Mouse (Mus musculus) stomach, embryonic 16.5 days (tissue): ENCODE measurements around the gene Kdm8. TPM values are rescaled to one million over a fixed set of nuclear protein-coding genes. Genes with fewer than 3 reads are reported as not detected.

Experiments used
- ATAC-seq: fragments of 200-750 bp; cut with Nextera tagmentation; 2 replicates; pipeline ENCODE4 v1.8.0; 2017; ENCODE audit warnings: moderate number of reproducible peaks, moderate TSS enrichment; ENCODE audit not compliant: insufficient read depth, low FRiP score
- H3K27ac ChIP-seq: fragments of 300-500 bp; sonication (generic); 2 replicates; pipeline ENCODE4 v1.5.1; 2014; ENCODE audit warnings: low read length
- H3K27me3 ChIP-seq: fragments of 300-500 bp; sonication (generic); 2 replicates; pipeline ENCODE4 v1.6.1; 2014; ENCODE audit warnings: low read length, control low read depth, mixed read lengths; ENCODE audit not compliant: control insufficient read depth, insufficient read depth
- H3K36me3 ChIP-seq: fragments of 300-500 bp; sonication (generic); 2 replicates; pipeline ENCODE4 v1.6.1; 2014; ENCODE audit warnings: low read length; ENCODE audit not compliant: control insufficient read depth, insufficient read depth
- H3K4me1 ChIP-seq: fragments of 300-500 bp; sonication (generic); 2 replicates; pipeline ENCODE4 v1.6.1; 2014; ENCODE audit warnings: low read length, control low read depth, mixed read lengths; ENCODE audit not compliant: control insufficient read depth, insufficient read depth
- H3K4me2 ChIP-seq: fragments of 300-500 bp; sonication (generic); 2 replicates; pipeline ENCODE4 v1.6.1; 2014; ENCODE audit warnings: low read depth, low read length, mixed read lengths
- H3K4me3 ChIP-seq: fragments of 300-500 bp; sonication (generic); replicated peaks from 2 replicates; pipeline ENCODE4 v1.5.1; 2014; ENCODE audit warnings: mild to moderate bottlenecking, low read length
- H3K9ac ChIP-seq: fragments of 300-500 bp; sonication (generic); 2 replicates; pipeline ENCODE4 v1.6.1; 2014; ENCODE audit warnings: low read length
- H3K9me3 ChIP-seq: fragments of 300-500 bp; sonication (generic); replicated peaks from 2 replicates; pipeline ENCODE4 v1.6.1; 2016; ENCODE audit warnings: low read length, control low read depth; ENCODE audit not compliant: control insufficient read depth
- WGBS: fragments of 180-500 bp; shearing (Covaris S2); extraction: QIAGEN DNeasy Blood & Tissue Kit; methylation state at CpG from one replicate; pipeline ENCODE4 v1.1.7; 2014; 5-methylcytosine and 5-hydroxymethylcytosine counted together
- polyA plus RNA-seq: library from polyadenylated mRNA; unstranded; fragments of >200 nt; fragmentation: Nextera tagmentation; extraction: Ambion mirVana; gene quantifications from 2 replicates; pipeline ENCODE4 v1.2.1, GENCODE M21; 2015

Gene Kdm8
- polyA plus RNA-seq, 1 experiment from 2014 or later: 8.7 TPM

DNA sequence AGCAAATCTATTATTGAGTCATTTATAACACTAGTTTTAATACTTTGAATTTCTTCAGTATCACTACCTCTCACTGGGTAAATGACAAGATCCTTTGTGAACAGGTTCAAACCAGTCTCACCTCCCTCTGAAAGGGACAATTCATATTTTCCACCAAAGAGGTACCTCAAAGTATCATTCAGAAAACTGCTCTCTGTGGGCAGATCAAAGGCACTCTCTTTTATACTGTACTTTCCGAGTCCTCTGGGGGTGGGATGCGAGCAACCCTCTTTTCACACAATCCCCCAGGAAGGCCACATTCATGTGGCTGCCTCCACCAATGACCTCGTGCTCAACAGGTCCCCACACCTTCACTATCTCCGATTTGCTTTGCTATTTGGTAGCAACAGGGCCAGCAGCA is 30.1 kb downstream of the Kdm8 start:
- Histone ChIP-seq H3K9ac (no peak overlapping the region), H3K9me3 (no peaks in the 10 kb centered on the region), H3K4me1 (peaks cover 34% of the 10 kb centered on the region), H3K27me3 (no peaks in the 10 kb centered on the region), H3K27ac (peak overlapping the region; percentile 85; the same call in 1 of the 2 replicates), H3K36me3 (peaks cover 8% of the 10 kb centered on the region; the same call in 1 of the 2 replicates), H3K4me3 (no peak overlapping the region), H3K4me2 (no peak overlapping the region)
- no peak for ATAC-seq
- WGBS: 76% methylated on average over 4 of the region's 4 CpGs

DNA sequence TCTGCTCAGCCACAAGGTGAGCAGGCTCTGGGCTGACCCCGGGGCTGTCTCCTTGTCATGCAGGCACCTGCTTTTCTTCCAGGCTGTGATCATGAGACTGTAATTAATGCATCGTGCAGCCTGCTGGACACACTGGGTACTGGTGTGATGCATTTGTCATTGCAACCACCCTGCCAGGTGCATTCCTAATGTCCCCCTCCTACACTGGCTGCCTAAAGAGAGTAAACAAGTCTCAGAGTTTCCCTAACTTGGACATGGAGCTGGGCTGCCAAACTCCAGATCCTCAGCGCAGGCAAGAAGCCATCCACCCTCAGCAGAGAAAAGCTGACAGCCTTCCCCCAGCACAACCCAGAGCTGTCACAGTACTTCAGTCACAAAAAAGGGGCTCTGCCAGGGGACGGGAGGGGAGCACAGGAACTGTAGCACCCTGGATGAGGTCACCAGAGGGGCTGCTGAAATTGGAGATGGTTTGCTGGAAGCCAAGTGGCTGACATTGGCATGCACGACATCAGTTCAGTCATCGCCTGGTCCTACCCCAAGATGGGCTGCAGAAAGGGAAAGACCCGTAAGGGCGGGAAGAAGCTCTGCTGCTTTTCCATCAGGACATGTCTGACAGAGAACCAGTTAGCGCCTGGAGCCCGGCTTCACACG is 31.2 kb downstream of the Kdm8 start:
- Histone ChIP-seq H3K4me3 (no peak overlapping the region), H3K4me2 (no peak overlapping the region), H3K36me3 (peaks cover 7% of the 10 kb centered on the region), H3K27ac (peak overlapping the region; percentile 85), H3K27me3 (no peaks in the 10 kb centered on the region), H3K9me3 (no peaks in the 10 kb centered on the region), H3K4me1 (peaks cover 34% of the 10 kb centered on the region), H3K9ac (peak overlapping the region; percentile 42)
- whole genome bisulfite sequencing: 59% methylated on average over 11 of the region's 11 CpGs
- peak; percentile 62; the same call in 1 of the 2 replicates for ATAC-seq

DNA sequence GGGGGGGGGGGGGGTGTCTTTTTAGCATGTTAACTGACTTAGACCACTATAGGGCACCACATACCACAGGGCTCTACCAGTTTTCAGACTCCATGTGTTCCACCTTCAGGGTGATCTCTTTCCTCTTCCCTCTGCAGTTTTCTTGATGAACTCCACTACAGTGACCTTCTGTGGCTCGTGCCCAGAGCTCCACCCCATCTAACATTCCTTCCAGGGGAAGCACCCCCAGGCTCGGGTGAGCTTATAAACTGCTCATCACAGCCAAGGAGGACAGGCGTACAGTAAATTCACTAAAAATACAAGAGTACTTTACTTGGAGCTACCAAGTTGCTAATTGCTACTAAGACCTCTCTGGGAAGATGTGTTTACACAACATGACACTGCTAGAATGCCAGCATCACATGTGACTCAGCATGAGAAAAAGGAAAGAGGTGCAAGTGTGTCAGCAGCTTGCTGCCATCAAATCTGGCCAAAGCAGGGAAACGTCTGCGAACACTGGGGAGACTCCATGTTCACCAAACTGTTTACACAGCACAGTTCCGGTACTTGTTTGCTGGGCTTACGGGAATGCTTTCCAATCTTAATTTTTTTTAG is 34.0 kb downstream of the Kdm8 start:
- H3K4me3 ChIP-seq: no peak overlapping the region
- H3K27ac ChIP-seq: no peak overlapping the region
- peaks cover 19% of the 10 kb centered on the region for H3K4me1 ChIP-seq
- H3K36me3 ChIP-seq: peaks cover 3% of the 10 kb centered on the region; the same call in 1 of the 2 replicates
- H3K4me2 ChIP-seq: no peak overlapping the region
- 51% methylated on average over 7 of the region's 7 CpGs for WGBS
- H3K9ac ChIP-seq: no peak overlapping the region
- ATAC-seq: 0 out of 2 replicates have a peak, but pooled peaks have one; percentile 8
- H3K9me3 ChIP-seq: no peaks in the 10 kb centered on the region
- no peaks in the 10 kb centered on the region for H3K27me3 ChIP-seq

DNA sequence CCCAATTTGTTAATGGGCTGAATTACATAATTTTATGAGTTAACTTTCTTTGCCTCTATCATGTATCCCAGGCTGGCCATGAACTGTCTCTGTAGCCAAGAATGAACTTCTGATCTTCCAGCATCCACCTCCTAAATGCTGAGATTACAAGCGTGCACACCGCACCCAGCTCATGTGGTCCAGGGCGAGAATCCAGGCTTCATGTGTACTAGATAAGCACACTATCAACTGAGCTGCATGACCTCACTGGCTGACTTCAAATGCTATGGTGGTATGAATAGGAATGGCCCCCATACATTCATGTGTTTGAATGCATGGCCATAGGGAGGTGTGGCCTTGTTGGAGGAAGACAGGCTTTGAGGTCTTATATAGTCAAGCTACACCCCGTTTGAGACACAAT is 36.0 kb downstream of the Kdm8 start:
- no peak for ATAC-seq
- H3K9me3 ChIP-seq: no peaks in the 10 kb centered on the region

DNA sequence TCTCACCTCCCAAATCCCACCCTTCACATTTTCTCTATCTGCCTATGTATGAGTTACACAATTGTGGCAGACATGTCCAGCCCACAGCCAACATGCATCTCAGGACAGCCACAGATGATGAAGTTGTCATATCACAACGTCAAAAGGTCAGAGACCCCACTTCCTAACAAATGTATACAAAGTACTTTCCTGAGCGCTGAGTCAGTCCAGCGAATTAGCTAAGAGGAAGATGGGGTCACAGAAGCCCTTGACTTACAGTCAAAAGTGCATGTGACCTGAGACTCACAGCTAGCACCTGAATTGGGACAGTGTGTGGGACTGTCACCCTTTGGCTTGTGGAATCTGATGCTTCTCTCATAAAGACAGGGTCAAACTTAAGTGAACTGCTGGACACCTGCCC is 37.9 kb downstream of the Kdm8 start:
- Histone ChIP-seq H3K4me2 (no peak overlapping the region), H3K36me3 (peaks cover 3% of the 10 kb centered on the region; the same call in 1 of the 2 replicates), H3K4me3 (no peak overlapping the region), H3K27ac (no peak overlapping the region), H3K9me3 (no peaks in the 10 kb centered on the region), H3K4me1 (peaks cover 12% of the 10 kb centered on the region; the same call in 1 of the 2 replicates), H3K27me3 (no peaks in the 10 kb centered on the region), H3K9ac (no peak overlapping the region)
- ATAC-seq: no peak
- 54% methylated on average over 3 of the region's 3 CpGs for WGBS

More for the DNA sequence above, 36.0 kb downstream of the Kdm8 start:
- H3K4me3 ChIP-seq: no peak overlapping the region
- H3K36me3 ChIP-seq: peaks cover 3% of the 10 kb centered on the region; the same call in 1 of the 2 replicates
- no peak overlapping the region for H3K4me2 ChIP-seq
- H3K9ac ChIP-seq: no peak overlapping the region
- H3K4me1 ChIP-seq: peaks cover 18% of the 10 kb centered on the region
- WGBS: 86% methylated on average over 4 of the region's 4 CpGs
- H3K27me3 ChIP-seq: no peaks in the 10 kb centered on the region
- no peak overlapping the region for H3K27ac ChIP-seq

DNA sequence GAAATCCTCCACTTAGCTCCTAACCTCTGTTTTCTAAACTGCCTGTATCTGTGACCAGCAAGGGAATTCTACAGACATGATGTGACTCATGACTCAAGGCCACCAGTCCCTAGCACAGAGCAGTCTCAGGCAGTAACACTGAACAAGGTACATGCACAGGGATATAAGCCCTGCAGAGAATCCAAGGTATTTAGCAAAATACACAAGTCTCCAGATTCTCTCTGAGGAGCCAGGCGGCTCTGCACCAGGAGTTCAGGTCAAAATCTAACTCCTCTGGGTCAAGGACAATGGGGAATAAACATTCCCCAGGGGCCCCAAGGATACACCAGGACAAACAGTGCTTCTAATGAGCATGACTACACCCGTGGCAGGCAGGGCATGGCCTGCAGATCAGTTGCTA is 38.4 kb downstream of the Kdm8 start:
- Histone ChIP-seq H3K9ac (no peak overlapping the region), H3K4me2 (no peak overlapping the region), H3K4me1 (peaks cover 12% of the 10 kb centered on the region; the same call in 1 of the 2 replicates), H3K4me3 (no peak overlapping the region), H3K27ac (no peak overlapping the region), H3K36me3 (peaks cover 3% of the 10 kb centered on the region; the same call in 1 of the 2 replicates), H3K9me3 (no peaks in the 10 kb centered on the region), H3K27me3 (no peaks in the 10 kb centered on the region)
- ATAC-seq: no peak
- 50% methylated on average over 2 of the region's 2 CpGs for WGBS

DNA sequence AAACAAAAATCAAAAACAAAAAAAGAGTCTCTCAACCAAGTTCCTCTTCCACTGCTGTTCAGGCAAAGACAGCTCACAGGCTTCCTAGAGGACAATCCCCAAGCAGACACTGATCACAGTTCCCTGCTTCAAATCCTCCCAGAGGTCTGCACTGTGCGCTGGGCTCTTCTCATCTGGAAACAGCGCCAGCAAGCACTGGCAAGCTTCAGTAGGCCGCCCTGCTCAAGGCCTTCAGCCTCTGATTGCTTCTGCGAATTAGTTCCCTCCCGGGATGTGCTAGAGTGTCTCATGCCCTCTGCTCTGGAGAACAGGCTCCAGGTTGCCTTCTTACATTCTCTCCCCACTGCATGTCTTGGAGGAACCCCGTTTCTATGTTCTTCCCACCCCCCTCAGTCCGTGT is 40.3 kb downstream of the Kdm8 start:
- 93% methylated on average over 7 of the region's 7 CpGs for WGBS
- H3K4me3 ChIP-seq: no peak overlapping the region
- no peak overlapping the region for H3K9ac ChIP-seq
- no peak overlapping the region for H3K27ac ChIP-seq
- H3K27me3 ChIP-seq: no peaks in the 10 kb centered on the region
- 0 out of 2 replicates have a peak, but pooled peaks cover 7% of the 10 kb centered on the region for H3K4me1 ChIP-seq
- no peak for ATAC-seq
- H3K36me3 ChIP-seq: peaks cover 3% of the 10 kb centered on the region; the same call in 1 of the 2 replicates
- no peaks in the 10 kb centered on the region for H3K9me3 ChIP-seq
- H3K4me2 ChIP-seq: no peak overlapping the region

DNA sequence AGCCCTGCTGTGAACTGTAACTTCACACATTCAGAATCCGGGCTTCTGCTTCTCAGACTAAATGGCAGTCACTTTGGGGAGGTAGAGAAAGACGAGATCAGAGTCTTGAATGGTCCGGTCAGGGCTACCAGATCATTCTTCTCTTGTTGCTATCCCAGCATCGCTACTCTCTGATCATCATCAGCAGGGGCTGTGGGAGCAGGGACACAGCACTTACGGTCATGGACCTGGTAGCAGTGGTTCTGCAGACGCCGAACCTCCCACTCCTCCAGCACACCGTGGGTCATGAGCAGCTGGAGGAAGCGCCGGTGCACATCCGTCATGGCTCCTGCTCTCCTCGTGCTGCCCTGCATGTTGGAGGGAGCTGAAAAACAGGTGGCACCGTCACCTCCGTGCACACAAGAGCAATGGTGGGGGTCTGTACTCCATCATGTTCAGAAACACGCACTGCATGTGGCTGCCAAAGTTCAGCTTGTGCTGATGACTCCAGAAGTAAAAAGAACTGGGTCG is 41.7 kb downstream of the Kdm8 start:
- H3K9me3 ChIP-seq: no peaks in the 10 kb centered on the region
- H3K4me2 ChIP-seq: no peak overlapping the region
- H3K27me3 ChIP-seq: no peaks in the 10 kb centered on the region
- 87% methylated on average over 16 of the region's 16 CpGs for WGBS
- ATAC-seq: no peak
- H3K4me3 ChIP-seq: no peak overlapping the region
- no peak overlapping the region for H3K27ac ChIP-seq
- no peak overlapping the region for H3K9ac ChIP-seq
- peaks cover 15% of the 10 kb centered on the region for H3K4me1 ChIP-seq
- H3K36me3 ChIP-seq: no peaks in the 10 kb centered on the region

DNA sequence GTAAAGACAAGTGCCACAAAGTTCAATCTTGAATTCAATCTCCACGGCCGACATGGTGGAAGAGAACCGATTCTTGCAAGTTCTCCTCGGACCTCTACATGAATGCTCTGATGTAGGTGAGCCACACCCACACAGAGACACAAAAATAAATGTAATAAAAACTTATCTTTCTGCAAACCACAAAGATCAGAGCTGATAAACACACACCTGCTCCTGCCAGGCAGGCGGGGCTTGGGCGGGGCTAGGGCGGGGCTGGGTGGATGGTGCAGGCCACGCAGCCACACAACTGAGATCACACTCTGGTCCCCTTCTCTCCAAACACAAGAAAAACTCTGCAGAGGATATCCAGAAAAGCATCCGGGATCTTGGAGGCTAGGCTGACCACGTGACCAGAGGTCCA is 42.6 kb downstream of the Kdm8 start:
- H3K27me3 ChIP-seq: no peaks in the 10 kb centered on the region
- no peaks in the 10 kb centered on the region for H3K36me3 ChIP-seq
- H3K4me3 ChIP-seq: no peak overlapping the region
- no peak overlapping the region for H3K27ac ChIP-seq
- H3K4me1 ChIP-seq: peaks cover 18% of the 10 kb centered on the region
- ATAC-seq: no peak
- WGBS: 76% methylated on average over 10 of the region's 10 CpGs
- no peak overlapping the region for H3K4me2 ChIP-seq
- no peaks in the 10 kb centered on the region for H3K9me3 ChIP-seq
- H3K9ac ChIP-seq: no peak overlapping the region
